In genomic region chr8:121113261-121113660, GRCm38 (mm10) we compare ENCODE assay signal across 1 mouse cellular context.
TF ChIP-seq lines count a peak whose summit lies in the region.

No protein-coding gene starts in this region.

TF ChIP-seq in MEL, 35 proteins besides CTCF, POLR2A, EP300 and RAD21 (continued from another document):
- no peak for TF ChIP-seq MEF2A (IDR thresholded peaks at IDR 0.05; ENCODE audit: extremely low read depth, insufficient replicate concordance, low read depth, low read length, poor library complexity, severe bottlenecking)
- TF ChIP-seq KAT2A (conservative IDR thresholded peaks at IDR 0.05; ENCODE audit: low read depth, low read length), result no peak
- no peak for TF ChIP-seq ZNF384 (IDR thresholded peaks at IDR 0.05; ENCODE audit: low read depth, low read length)
- no peak for TF ChIP-seq CHD1 (IDR thresholded peaks at IDR 0.05; ENCODE audit: low read depth, low read length)
- TF ChIP-seq CHD2 (IDR thresholded peaks at IDR 0.05; ENCODE audit: low read length), result no peak
- TF ChIP-seq ZKSCAN1 (IDR thresholded peaks at IDR 0.05; ENCODE audit: low read depth, low read length), result no peak
- TF ChIP-seq SIN3A (IDR thresholded peaks at IDR 0.05; ENCODE audit: low read length), result peak; percentile 81
- TF ChIP-seq NRF1 (IDR thresholded peaks at IDR 0.05; ENCODE audit: insufficient read depth, low read depth, low read length, poor library complexity, severe bottlenecking), result peak; percentile 22; the same call in 1 of the 2 replicates
- TF ChIP-seq ETS1 (IDR thresholded peaks at IDR 0.05; ENCODE audit: low read depth, low read length), result 0 out of 2 replicates have a peak, but pooled peaks have one; percentile 17
- peak; percentile 74 for TF ChIP-seq BHLHE40 (IDR thresholded peaks at IDR 0.05; ENCODE audit: borderline replicate concordance, low read depth, low read length)
- no peak for TF ChIP-seq POLR2AphosphoS2 (IDR thresholded peaks at IDR 0.05; ENCODE audit: low read length)
- TF ChIP-seq ZMIZ1 (IDR thresholded peaks at IDR 0.05; ENCODE audit: low read depth, low read length), result no peak
- no peak for TF ChIP-seq TAL1 (IDR thresholded peaks at IDR 0.05; ENCODE audit: low read length)
- peak; percentile 66; the same call in 1 of the 2 replicates for TF ChIP-seq MXI1 (IDR thresholded peaks at IDR 0.05; ENCODE audit: low read depth, low read length)
- TF ChIP-seq GATA1 (IDR thresholded peaks at IDR 0.05; ENCODE audit: low read depth, low read length), result no peak
